Mouse (Mus musculus) kidney, embryonic 15.5 days (tissue): ENCODE measurements at regions not wholly inside any gene's neighbourhood (a gene's known extent, or its start where the extent isn't known, plus 50 kb on each side); places are given as distances from the start of the nearest gene placed in this dataset.

ENCODE experiments used
- ATAC-seq: fragments of 200-750 bp; cut with Nextera tagmentation; replicated peaks from 2 replicates; pipeline ENCODE4 v1.8.0; 2017; ENCODE audit warnings: moderate TSS enrichment; ENCODE audit not compliant: low FRiP score
- H3K27ac ChIP-seq: fragments of 300-500 bp; sonication (generic); 2 replicates; pipeline ENCODE4 v1.5.1; 2015; ENCODE audit warnings: mild to moderate bottlenecking, inconsistent platforms
- H3K27me3 ChIP-seq: fragments of 300-500 bp; sonication (generic); 2 replicates; pipeline ENCODE4 v1.6.1; 2015; ENCODE audit warnings: inconsistent platforms
- H3K36me3 ChIP-seq: fragments of 300-500 bp; sonication (generic); 2 replicates; pipeline ENCODE4 v1.6.1; 2015; ENCODE audit warnings: inconsistent platforms
- H3K4me1 ChIP-seq: fragments of 300-500 bp; sonication (generic); 2 replicates; pipeline ENCODE4 v1.6.1; 2015; ENCODE audit warnings: inconsistent platforms
- H3K4me2 ChIP-seq: fragments of 300-500 bp; sonication (generic); 2 replicates; pipeline ENCODE4 v1.6.1; 2015; ENCODE audit warnings: moderate library complexity, mild to moderate bottlenecking, inconsistent platforms
- H3K4me3 ChIP-seq: fragments of 300-500 bp; sonication (generic); replicated peaks from 2 replicates; pipeline ENCODE4 v1.5.1; 2015; ENCODE audit warnings: mild to moderate bottlenecking, inconsistent platforms
- H3K9ac ChIP-seq: fragments of 300-500 bp; sonication (generic); 2 replicates; pipeline ENCODE4 v1.6.1; 2015; ENCODE audit warnings: mild to moderate bottlenecking, inconsistent platforms
- H3K9me3 ChIP-seq: fragments of 300-500 bp; sonication (generic); replicated peaks from 2 replicates; pipeline ENCODE4 v1.6.1; 2016; ENCODE audit warnings: inconsistent platforms
- WGBS: fragments of 180-500 bp; shearing (Covaris S2); methylation state at CpG from one replicate; pipeline ENCODE4 v1.1.7; 2015; ENCODE audit warnings: mixed read lengths; 5-methylcytosine and 5-hydroxymethylcytosine counted together

DNA sequence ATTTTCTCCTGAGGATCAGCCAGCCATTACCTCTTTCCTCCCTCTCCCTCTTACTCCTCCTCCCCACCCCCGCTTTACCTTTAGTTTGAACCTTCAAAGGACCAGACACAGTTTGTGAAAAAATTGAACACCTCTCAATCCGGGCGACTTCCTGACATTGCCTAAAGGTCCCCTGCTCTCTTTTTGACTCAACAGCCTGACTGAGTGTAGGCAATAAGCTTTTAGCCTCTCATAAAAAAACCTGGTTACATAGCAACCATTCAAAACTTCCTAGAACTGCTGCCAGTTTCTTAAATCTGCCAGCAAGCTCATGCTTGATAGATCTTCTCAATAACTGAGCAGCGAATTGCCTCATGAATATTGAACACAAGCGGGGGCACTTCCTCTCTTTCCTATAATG lies 71.7 kb downstream of the Zfp945 start:
- no peaks in the 10 kb centered on the region for H3K4me1 ChIP-seq
- peaks cover 8% of the 10 kb centered on the region for H3K9me3 ChIP-seq
- peaks cover 15% of the 10 kb centered on the region for H3K36me3 ChIP-seq
- no peak for ATAC-seq
- no peak overlapping the region for H3K4me2 ChIP-seq
- no peak overlapping the region for H3K27ac ChIP-seq
- no peaks in the 10 kb centered on the region for H3K27me3 ChIP-seq
- no peak overlapping the region for H3K9ac ChIP-seq
- WGBS: 70% methylated on average over 5 of the region's 5 CpGs
- H3K4me3 ChIP-seq: no peak overlapping the region

GRCm38 (mm10) chr17:22784481-22784880 lies 82.5 kb downstream of the Zfp945 start:
- no peak for ATAC-seq
- Histone ChIP-seq H3K36me3 (peaks cover 25% of the 10 kb centered on the region), H3K4me2 (no peak overlapping the region), H3K27ac (no peak overlapping the region), H3K9ac (no peak overlapping the region), H3K27me3 (no peaks in the 10 kb centered on the region), H3K4me3 (no peak overlapping the region), H3K9me3 (peaks cover 12% of the 10 kb centered on the region; the same call in 1 of the 2 replicates), H3K4me1 (no peaks in the 10 kb centered on the region)
- 94% methylated on average over 2 of the region's 2 CpGs for WGBS

DNA sequence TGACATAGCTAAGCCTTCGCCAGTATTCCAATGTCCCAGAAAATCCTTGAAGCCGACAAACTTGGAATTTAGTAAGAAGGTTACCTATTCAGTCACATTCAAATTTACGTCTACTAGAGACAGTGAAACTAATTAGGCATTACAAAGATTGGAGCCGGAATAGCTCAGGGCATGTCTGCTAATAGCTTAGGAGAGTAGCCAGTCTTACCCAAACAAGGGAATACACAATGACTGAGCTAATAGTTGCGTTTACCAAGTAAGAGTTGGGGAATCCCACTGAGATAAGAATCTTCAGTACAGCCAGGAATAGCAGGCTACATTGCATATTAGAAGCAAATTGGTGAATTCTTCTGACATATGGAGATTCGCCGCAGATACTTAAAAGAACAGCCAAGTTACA lies 121.2 kb downstream of the Zfp945 start:
- H3K27ac ChIP-seq: no peak overlapping the region
- ATAC-seq: no peak
- no peak overlapping the region for H3K4me3 ChIP-seq
- H3K36me3 ChIP-seq: no peaks in the 10 kb centered on the region
- no peaks in the 10 kb centered on the region for H3K9me3 ChIP-seq
- no peak overlapping the region for H3K4me2 ChIP-seq
- 56% methylated on average over 7 of the region's 7 CpGs for WGBS
- no peaks in the 10 kb centered on the region for H3K27me3 ChIP-seq
- no peak overlapping the region for H3K9ac ChIP-seq
- no peaks in the 10 kb centered on the region for H3K4me1 ChIP-seq

GRCm38 (mm10) chr17:22739581-22740178 lies 127.3 kb downstream of the Zfp945 start:
- WGBS: under 1% methylated on average over 25 of the region's 25 CpGs
- peaks cover 16% of the 10 kb centered on the region for H3K36me3 ChIP-seq
- H3K4me3 ChIP-seq: peak overlapping the region; percentile 67

DNA sequence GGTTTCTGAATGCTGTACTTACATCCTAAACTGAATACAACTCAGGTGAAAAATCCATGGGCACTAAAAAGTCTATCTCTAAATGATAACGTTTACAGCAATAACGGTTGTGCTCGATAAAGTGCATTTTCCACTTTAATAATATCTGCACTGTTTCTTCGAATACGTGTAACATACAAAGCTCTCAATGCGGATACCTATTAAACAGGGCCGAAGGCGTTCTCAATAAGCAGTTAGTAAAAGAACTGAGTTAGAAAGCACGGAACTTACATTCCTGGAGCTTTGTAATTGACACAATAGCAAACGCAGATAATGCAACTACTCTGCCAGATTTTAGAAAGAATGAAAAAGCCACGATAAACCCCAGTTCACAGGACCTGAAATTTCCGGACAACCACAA lies 127.8 kb downstream of the Zfp945 start:
- Histone ChIP-seq H3K4me2 (peak overlapping the region; percentile 58), H3K9ac (peak overlapping the region; percentile 60), H3K27ac (peak overlapping the region; percentile 87), H3K27me3 (no peaks in the 10 kb centered on the region), H3K4me3 (peak overlapping the region; percentile 67), H3K9me3 (no peaks in the 10 kb centered on the region), H3K36me3 (peaks cover 16% of the 10 kb centered on the region), H3K4me1 (peaks cover 6% of the 10 kb centered on the region; the same call in 1 of the 2 replicates)
- 10% methylated on average over 12 of the region's 12 CpGs for WGBS
- ATAC-seq: 0 out of 2 replicates have a peak, but pooled peaks have one; percentile 6

More at GRCm38 (mm10) chr17:22739581-22740178, 127.3 kb downstream of the Zfp945 start:
- Histone ChIP-seq H3K9me3 (no peaks in the 10 kb centered on the region), H3K4me2 (peak overlapping the region; percentile 58), H3K4me1 (peaks cover 6% of the 10 kb centered on the region; the same call in 1 of the 2 replicates), H3K27ac (peak overlapping the region; percentile 87), H3K9ac (peak overlapping the region; percentile 60), H3K27me3 (no peaks in the 10 kb centered on the region)
- peak; percentile 94 for ATAC-seq

DNA sequence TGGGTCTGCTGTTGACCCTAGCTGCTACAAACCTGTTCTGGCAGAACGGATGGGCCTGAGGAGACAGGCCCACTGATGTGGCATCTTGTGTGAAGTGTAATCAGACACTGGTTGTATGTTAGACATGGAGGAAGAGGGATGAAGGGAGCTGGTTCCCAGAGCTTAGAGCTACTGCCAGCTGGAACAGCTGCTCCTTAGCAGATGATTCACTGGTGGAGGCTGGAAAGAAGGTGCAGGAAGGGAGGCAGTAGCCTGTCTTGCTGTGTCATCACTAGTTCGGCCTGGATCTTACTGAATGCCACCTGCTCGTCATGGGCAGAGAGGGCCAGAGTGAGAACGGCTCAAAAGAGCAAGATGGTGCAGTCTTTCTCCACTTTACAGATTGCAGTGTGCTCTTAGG lies 130.6 kb downstream of the Zfp945 start:
- Histone ChIP-seq H3K36me3 (peaks cover 16% of the 10 kb centered on the region), H3K4me1 (peaks cover 6% of the 10 kb centered on the region; the same call in 1 of the 2 replicates), H3K4me2 (no peak overlapping the region), H3K27ac (no peak overlapping the region), H3K27me3 (no peaks in the 10 kb centered on the region), H3K9ac (no peak overlapping the region), H3K4me3 (no peak overlapping the region), H3K9me3 (0 out of 2 replicates have a peak, but pooled peaks cover 5% of the 10 kb centered on the region)
- WGBS: 92% methylated on average over 4 of the region's 4 CpGs
- ATAC-seq: no peak
